Mouse (Mus musculus) brain, embryonic 14.5 days (tissue): ENCODE results near the gene Lect2.

ENCODE experiments used
- CTCF ChIP-seq: fragments of 200-500 bp; IDR thresholded peaks from 2 replicates; pipeline ENCODE4 v1.5.1; 2012; ENCODE audit warnings: inconsistent platforms, mild to moderate bottlenecking, moderate library complexity, borderline replicate concordance; ENCODE audit not compliant: insufficient read depth, insufficient read length; ENCODE audit errors: extremely low read depth
- POLR2A ChIP-seq: fragments of 200-500 bp; IDR thresholded peaks from 2 replicates; pipeline ENCODE4 v1.6.1; 2012; ENCODE audit warnings: mild to moderate bottlenecking, inconsistent platforms, borderline replicate concordance; ENCODE audit not compliant: poor library complexity, insufficient read depth, insufficient read length, severe bottlenecking; ENCODE audit errors: extremely low read depth

DNA sequence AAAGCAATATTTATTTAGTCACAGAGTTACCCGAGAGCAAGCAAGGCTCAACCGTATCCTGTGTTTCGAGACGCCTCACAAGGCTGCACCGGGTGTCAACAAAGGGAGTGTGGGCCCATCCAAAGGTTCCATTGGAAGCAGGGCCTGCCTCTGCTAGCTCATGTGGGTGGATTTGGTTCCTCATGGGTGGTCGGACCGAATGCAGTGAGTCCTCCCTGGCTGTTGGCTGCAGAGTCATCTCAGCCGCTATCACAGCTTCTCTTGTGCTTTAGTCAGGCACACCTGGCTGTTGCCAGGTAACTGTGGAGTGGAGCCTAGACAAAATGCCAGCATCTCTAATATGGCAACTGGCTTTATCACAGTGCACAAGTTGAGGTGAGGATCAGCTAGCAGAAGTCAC lies 47.7 kb downstream of the Lect2 start:
- no peak for TF ChIP-seq CTCF
- TF ChIP-seq POLR2A = no peak
